Mouse (Mus musculus): ENCODE results near the gene Golph3. TPM values are rescaled to one million over a fixed set of nuclear protein-coding genes. Genes with fewer than 3 reads are reported as not detected.

Gene Golph3
- polyA plus RNA-seq, 1 experiment, result 55.4 TPM

GRCm38 (mm10) chr15:12367306-12368080, 46.2 kb downstream of the Golph3 start:
- H3ac ChIP-seq (ENCODE audit: control insufficient read depth, insufficient read length), result no peak overlapping the region
- no peaks in the 10 kb centered on the region for H3K79me2 ChIP-seq (ENCODE audit: control insufficient read depth, insufficient read depth)
- no peaks in the 10 kb centered on the region for H3K36me3 ChIP-seq (ENCODE audit: control insufficient read depth, insufficient read depth)
- TF ChIP-seq MYOD1 (IDR thresholded peaks at IDR 0.05; ENCODE audit: control insufficient read depth in 1 of 3, insufficient read length in 2 of 3, low read depth in 2 of 3) (no peak), USF1 (IDR thresholded peaks at IDR 0.05; ENCODE audit: low read depth) (no peak), POLR2A (IDR thresholded peaks at IDR 0.05; ENCODE audit: insufficient read length, low read depth) (no peak), CEBPB (IDR thresholded peaks at IDR 0.05; ENCODE audit: insufficient read depth, poor library complexity, severe bottlenecking) (no peak)
- H3K27me3 ChIP-seq (ENCODE audit: control insufficient read depth, insufficient read depth, insufficient read length), result peaks cover 2% of the 10 kb centered on the region
- H3K4me3 ChIP-seq, result no peak overlapping the region
- no peak overlapping the region for H3K4me2 ChIP-seq (ENCODE audit: low read depth)

- Histone ChIP-seq H3K27me3 (ENCODE audit: control insufficient read depth, insufficient read depth, insufficient read length) (peaks cover 8% of the 10 kb centered on the region), H3K4me2 (ENCODE audit: low read depth) (no peak overlapping the region), H3K4me3 (no peak overlapping the region), H3ac (ENCODE audit: control insufficient read depth, insufficient read length) (no peak overlapping the region), H3K79me2 (ENCODE audit: control insufficient read depth, insufficient read depth) (no peaks in the 10 kb centered on the region), H3K36me3 (ENCODE audit: control insufficient read depth, insufficient read depth) (no peaks in the 10 kb centered on the region)
- TF ChIP-seq MYOG (IDR thresholded peaks at IDR 0.05; ENCODE audit: control insufficient read depth in 1 of 3, insufficient read depth in 1 of 3, insufficient read length in 2 of 3, low read depth in 2 of 3) (no peak), CEBPB (IDR thresholded peaks at IDR 0.05; ENCODE audit: insufficient read depth, poor library complexity, severe bottlenecking) (no peak), USF1 (IDR thresholded peaks at IDR 0.05; ENCODE audit: low read depth) (no peak), POLR2AphosphoS2 (IDR thresholded peaks at IDR 0.05; ENCODE audit: insufficient read length, low read depth) (no peak), TCF12 (IDR thresholded peaks at IDR 0.05; ENCODE audit: insufficient read depth, poor library complexity, severe bottlenecking) (no peak), MYOD1 (IDR thresholded peaks at IDR 0.05; ENCODE audit: control insufficient read depth in 1 of 3, insufficient read length in 2 of 3, low read depth in 2 of 3) (no peak)
Observed at GRCm38 (mm10) chr15:12368357-12368756, 47.1 kb downstream of the Golph3 start.

- Histone ChIP-seq H3K4me3 (no peak overlapping the region), H3ac (ENCODE audit: control insufficient read depth, insufficient read length) (no peak overlapping the region), H3K4me2 (ENCODE audit: low read depth) (no peak overlapping the region), H3K79me2 (ENCODE audit: control insufficient read depth, insufficient read depth) (no peaks in the 10 kb centered on the region), H3K27me3 (ENCODE audit: control insufficient read depth, insufficient read depth, insufficient read length) (peaks cover 8% of the 10 kb centered on the region), H3K36me3 (ENCODE audit: control insufficient read depth, insufficient read depth) (no peaks in the 10 kb centered on the region)
- TF ChIP-seq MYOD1 (IDR thresholded peaks at IDR 0.05; ENCODE audit: control insufficient read depth in 1 of 3, insufficient read length in 2 of 3, low read depth in 2 of 3) (no peak), POLR2A (IDR thresholded peaks at IDR 0.05; ENCODE audit: insufficient read length, low read depth) (no peak), REST (IDR thresholded peaks at IDR 0.05; ENCODE audit: insufficient read depth, insufficient read length) (no peak), CEBPB (IDR thresholded peaks at IDR 0.05; ENCODE audit: insufficient read depth, poor library complexity, severe bottlenecking) (no peak), TCF3 (IDR thresholded peaks at IDR 0.05; ENCODE audit: insufficient read length, low read depth) (no peak), E2F4 (IDR thresholded peaks at IDR 0.05; ENCODE audit: insufficient read depth) (no peak), TCF12 (IDR thresholded peaks at IDR 0.05; ENCODE audit: insufficient read depth, poor library complexity, severe bottlenecking) (no peak), SRF (IDR thresholded peaks at IDR 0.05; ENCODE audit: control insufficient read depth, insufficient read length, low read depth) (no peak), POLR2AphosphoS2 (IDR thresholded peaks at IDR 0.05; ENCODE audit: insufficient read length, low read depth) (no peak), MAX (IDR thresholded peaks at IDR 0.05; ENCODE audit: low read depth) (no peak)
Observed at GRCm38 (mm10) chr15:12368850-12369249, 47.6 kb downstream of the Golph3 start.

GRCm38 (mm10) chr15:12370096-12370495, 48.8 kb downstream of the Golph3 start:
- Histone ChIP-seq H3K4me3 (no peak overlapping the region), H3K27me3 (ENCODE audit: control insufficient read depth, insufficient read depth, insufficient read length) (peaks cover 8% of the 10 kb centered on the region), H3K4me2 (ENCODE audit: low read depth) (no peak overlapping the region), H3K79me2 (ENCODE audit: control insufficient read depth, insufficient read depth) (no peaks in the 10 kb centered on the region), H3ac (ENCODE audit: control insufficient read depth, insufficient read length) (no peak overlapping the region), H3K36me3 (ENCODE audit: control insufficient read depth, insufficient read depth) (no peaks in the 10 kb centered on the region)
- TF ChIP-seq USF1 (IDR thresholded peaks at IDR 0.05; ENCODE audit: low read depth) (no peak), POLR2A (IDR thresholded peaks at IDR 0.05; ENCODE audit: insufficient read length, low read depth) (no peak), TCF12 (IDR thresholded peaks at IDR 0.05; ENCODE audit: insufficient read depth, poor library complexity, severe bottlenecking) (no peak), CEBPB (IDR thresholded peaks at IDR 0.05; ENCODE audit: insufficient read depth, poor library complexity, severe bottlenecking) (no peak), MYOD1 (IDR thresholded peaks at IDR 0.05; ENCODE audit: control insufficient read depth in 1 of 3, insufficient read length in 2 of 3, low read depth in 2 of 3) (no peak), MAX (IDR thresholded peaks at IDR 0.05; ENCODE audit: low read depth) (no peak), REST (IDR thresholded peaks at IDR 0.05; ENCODE audit: insufficient read depth, insufficient read length) (no peak), MYOG (IDR thresholded peaks at IDR 0.05; ENCODE audit: control insufficient read depth in 1 of 3, insufficient read depth in 1 of 3, insufficient read length in 2 of 3, low read depth in 2 of 3) (no peak), TCF3 (IDR thresholded peaks at IDR 0.05; ENCODE audit: insufficient read length, low read depth) (no peak), SRF (IDR thresholded peaks at IDR 0.05; ENCODE audit: control insufficient read depth, insufficient read length, low read depth) (no peak), E2F4 (IDR thresholded peaks at IDR 0.05; ENCODE audit: insufficient read depth) (no peak), POLR2AphosphoS2 (IDR thresholded peaks at IDR 0.05; ENCODE audit: insufficient read length, low read depth) (no peak)

- Histone ChIP-seq H3ac (ENCODE audit: control insufficient read depth, insufficient read length) (no peak overlapping the region), H3K4me2 (ENCODE audit: low read depth) (no peak overlapping the region), H3K79me2 (ENCODE audit: control insufficient read depth, insufficient read depth) (no peaks in the 10 kb centered on the region), H3K27me3 (ENCODE audit: control insufficient read depth, insufficient read depth, insufficient read length) (peaks cover 8% of the 10 kb centered on the region), H3K4me3 (no peak overlapping the region), H3K36me3 (ENCODE audit: control insufficient read depth, insufficient read depth) (no peaks in the 10 kb centered on the region)
- TF ChIP-seq POLR2AphosphoS2 (IDR thresholded peaks at IDR 0.05; ENCODE audit: insufficient read length, low read depth) (no peak), MYOG (IDR thresholded peaks at IDR 0.05; ENCODE audit: control insufficient read depth in 1 of 3, insufficient read depth in 1 of 3, insufficient read length in 2 of 3, low read depth in 2 of 3) (no peak), REST (IDR thresholded peaks at IDR 0.05; ENCODE audit: insufficient read depth, insufficient read length) (no peak), MYOD1 (IDR thresholded peaks at IDR 0.05; ENCODE audit: control insufficient read depth in 1 of 3, insufficient read length in 2 of 3, low read depth in 2 of 3) (no peak), MAX (IDR thresholded peaks at IDR 0.05; ENCODE audit: low read depth) (no peak), TCF12 (IDR thresholded peaks at IDR 0.05; ENCODE audit: insufficient read depth, poor library complexity, severe bottlenecking) (no peak), CEBPB (IDR thresholded peaks at IDR 0.05; ENCODE audit: insufficient read depth, poor library complexity, severe bottlenecking) (no peak), POLR2A (IDR thresholded peaks at IDR 0.05; ENCODE audit: insufficient read length, low read depth) (no peak), E2F4 (IDR thresholded peaks at IDR 0.05; ENCODE audit: insufficient read depth) (no peak), TCF3 (IDR thresholded peaks at IDR 0.05; ENCODE audit: insufficient read length, low read depth) (no peak), USF1 (IDR thresholded peaks at IDR 0.05; ENCODE audit: low read depth) (no peak), SRF (IDR thresholded peaks at IDR 0.05; ENCODE audit: control insufficient read depth, insufficient read length, low read depth) (no peak)
Observed at GRCm38 (mm10) chr15:12371183-12371582, 49.9 kb downstream of the Golph3 start.

Data from myocyte (in vitro differentiated cells).